Mouse (Mus musculus) left cerebral cortex, adult 2 months (tissue): ENCODE measurements around the gene Atp6v1e2. TPM values are rescaled to one million over a fixed set of nuclear protein-coding genes. Genes with fewer than 3 reads are reported as not detected.
A peak's percentile ranks its signal among the peaks of the same experiment; 100 is the strongest.

Experiments
- DNase-seq, 2 experiments: peaks; one replicate each; pipeline ENCODE4 v3.0.0; 2021 to 2022; ENCODE audit warnings: low spot score in 2 of 2, mixed read lengths in 1 of 2; ENCODE audit errors: extremely low spot score in 1 of 2
- H3K27ac ChIP-seq: fragments of 200-600 bp; 2 replicates; pipeline ENCODE4 v1.8.1; 2022
- H3K4me3 ChIP-seq: fragments of 200-600 bp; 2 replicates; pipeline ENCODE4 v1.8.1; 2022
- CTCF ChIP-seq: fragments of 200-600 bp; IDR thresholded peaks from 2 replicates; pipeline ENCODE4 v1.8.1; 2022; ENCODE audit warnings: antibody characterized with exemption, mild to moderate bottlenecking, moderate library complexity
- intact Hi-C: fragments of 180-260 bp; cut with DNase I; formaldehyde crosslinking; loops from one replicate; pipeline ENCODE4 v1.15.1; 2025
- long read RNA-seq, 2 experiments: library from polyadenylated mRNA; stranded (forward); transcript quantifications; one replicate each; pipeline ENCODE4 v2.0.0; 2021; ENCODE audit warnings: borderline mapping rate in 2 of 2
- total RNA-seq, 2 experiments: library from RNA; stranded (reverse); gene quantifications; 2 replicates each; pipeline ENCODE4 v1.2.3; 2021

Atp6v1e2 gene
- not detected for total RNA-seq
- long read RNA-seq, experiment 1: 0 reads
- long read RNA-seq, experiment 2: 0 reads

DNA sequence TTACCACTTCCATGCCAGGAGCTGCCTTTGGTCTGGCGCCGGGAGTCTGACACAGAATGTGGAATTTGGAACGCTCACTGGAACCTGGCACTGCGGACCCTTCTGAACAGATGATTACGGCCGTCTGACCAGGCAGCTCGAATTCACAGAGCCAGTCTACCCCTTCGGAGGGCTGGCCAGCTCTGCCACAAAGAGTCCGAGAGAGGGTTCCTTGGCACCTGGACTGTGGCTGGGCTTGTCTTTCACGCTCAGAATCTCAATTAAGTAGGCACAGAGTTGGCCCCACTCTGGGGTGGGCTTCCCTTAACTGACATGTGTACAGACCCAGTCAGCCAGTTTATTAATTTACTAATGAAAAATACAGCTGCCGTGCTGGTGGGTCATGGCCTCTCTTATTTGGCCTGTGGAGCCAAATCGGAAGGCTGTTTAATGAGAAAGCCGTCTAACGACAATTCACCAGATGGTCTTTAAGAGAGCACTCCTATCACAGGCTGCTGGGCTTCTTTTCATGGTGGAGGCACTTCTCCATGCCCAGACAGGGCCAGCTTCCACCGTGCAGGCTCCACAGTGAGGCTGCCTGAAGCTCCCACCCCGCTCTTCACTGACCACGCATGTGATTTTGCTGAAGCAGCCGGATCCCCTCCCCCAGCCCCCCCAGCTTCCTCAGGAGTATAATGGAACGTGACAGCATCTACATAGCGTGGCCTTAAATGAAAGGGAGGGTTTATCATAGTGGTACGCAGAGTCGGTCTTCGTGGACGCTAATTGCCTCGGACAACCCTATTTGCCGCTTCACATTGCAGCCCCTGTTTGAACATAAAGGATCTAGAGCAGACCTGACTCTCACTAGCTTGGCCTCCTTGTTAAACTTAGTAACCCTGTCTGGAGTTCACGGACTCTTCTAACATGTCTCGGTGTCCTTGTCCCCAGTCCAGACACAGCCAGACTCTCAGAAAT lies at the start of gene Atp6v1e2:
Atp6v1e2 (minus strand) TSS at position 58 of the 957 bp plus-strand sequence.
- no peak within 1 kb of the TSS for H3K27ac ChIP-seq
- H3K4me3 ChIP-seq: no peak within 1 kb of the TSS
- TF ChIP-seq CTCF: no peak
- intact Hi-C loops: no loop called here
- DNase-seq: no peak

DNA sequence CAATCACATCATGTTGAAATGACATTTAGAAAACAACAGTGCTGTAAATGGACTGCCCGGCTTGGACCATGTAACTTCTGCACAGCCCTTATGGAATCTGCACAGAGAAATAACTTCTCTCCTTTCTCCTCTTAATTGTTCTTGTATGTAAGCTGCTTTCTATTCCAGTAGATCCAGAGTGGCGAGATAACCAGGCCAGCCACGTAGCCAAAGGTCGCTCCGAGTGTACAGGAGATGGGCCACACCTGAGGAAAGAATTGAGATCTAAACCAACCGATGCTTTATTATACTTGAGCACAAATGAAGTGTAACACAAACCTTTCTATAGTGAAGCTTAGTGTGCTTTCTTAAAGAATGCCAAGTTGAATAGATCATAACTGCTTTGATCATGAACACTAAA lies 49.6 kb upstream of the Atp6v1e2 start:
- no peak for DNase-seq
- H3K27ac ChIP-seq: no peak overlapping the region
- intact Hi-C loops: no loop called here
- no peak overlapping the region for H3K4me3 ChIP-seq
- TF ChIP-seq CTCF: no peak

DNA sequence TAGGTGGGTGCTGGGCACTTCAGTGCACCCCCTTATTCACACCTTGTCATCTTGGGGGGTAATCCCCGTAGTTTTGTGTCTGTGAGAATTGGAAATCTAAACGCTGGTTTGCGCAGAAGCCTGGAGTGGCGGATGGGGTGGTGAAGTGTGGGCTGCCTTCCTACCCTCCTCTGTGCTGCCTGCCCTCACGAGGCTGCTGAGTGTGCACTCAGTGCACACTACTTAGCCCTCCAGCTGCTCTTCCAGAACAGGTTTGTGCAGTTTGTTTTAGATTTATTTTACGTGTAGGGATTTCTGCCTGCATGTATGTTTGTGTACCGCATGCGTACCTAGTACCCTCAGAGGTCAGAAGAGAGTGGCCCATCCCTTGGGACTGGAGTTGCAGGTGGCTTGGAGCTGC lies 43.6 kb upstream of the Atp6v1e2 start:
- DNase-seq: no peak
- Histone ChIP-seq H3K4me3 (no peak overlapping the region), H3K27ac (no peak overlapping the region)
- intact Hi-C loops: no loop called here
- TF ChIP-seq CTCF: no peak

DNA sequence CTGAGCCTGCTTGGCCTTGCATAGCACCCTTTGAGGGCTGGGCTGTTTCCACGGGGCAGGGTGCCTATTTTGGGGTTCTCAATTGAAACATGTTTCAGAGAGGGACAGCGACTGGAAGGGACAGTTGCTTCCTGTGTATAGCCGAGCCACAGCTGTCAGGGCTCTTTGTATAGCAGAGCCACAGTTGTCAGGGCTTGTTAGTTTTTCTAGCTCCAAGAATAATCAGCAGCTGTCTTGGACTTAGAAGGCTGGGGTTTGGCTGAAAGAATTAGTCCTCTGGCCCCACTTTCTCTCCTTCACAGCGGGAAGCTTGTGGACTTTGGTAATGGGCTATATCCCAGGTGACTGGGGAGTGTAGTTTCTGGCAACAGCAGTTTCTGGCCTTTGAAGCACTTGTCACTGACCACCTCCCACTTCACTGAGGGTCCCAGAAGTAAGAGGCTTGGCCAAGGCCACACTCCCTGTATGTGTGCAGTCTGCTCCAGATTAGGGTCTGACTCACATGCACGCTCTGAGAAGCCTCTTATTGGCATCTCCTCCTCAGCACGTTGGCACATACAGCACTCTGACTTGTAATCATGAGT lies 41.0 kb upstream of the Atp6v1e2 start:
- no peak for DNase-seq
- Histone ChIP-seq H3K27ac (no peak overlapping the region), H3K4me3 (no peak overlapping the region)
- intact Hi-C loops: no loop called here
- no peak for TF ChIP-seq CTCF

DNA sequence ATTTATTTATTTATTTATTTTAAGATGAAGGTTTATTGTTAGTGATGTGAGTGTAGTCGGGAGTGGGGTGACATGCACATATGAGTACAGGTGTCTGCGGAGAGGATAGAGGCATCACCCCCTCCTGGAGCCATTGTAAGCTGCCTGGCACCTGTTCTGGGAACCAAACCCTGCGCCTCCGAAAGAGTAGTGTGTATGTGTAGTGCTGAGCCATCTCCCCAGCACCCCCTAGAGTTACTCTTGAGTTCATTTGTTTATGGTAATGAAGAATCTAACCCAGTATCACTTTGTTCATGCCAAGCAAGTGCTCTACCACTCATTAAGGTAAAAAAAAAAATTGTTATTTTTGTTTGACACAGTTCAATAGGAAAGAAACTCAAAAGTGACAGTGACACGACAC lies 40.5 kb upstream of the Atp6v1e2 start:
- Histone ChIP-seq H3K4me3 (no peak overlapping the region), H3K27ac (no peak overlapping the region)
- TF ChIP-seq CTCF: peak; percentile 17
- no peak for DNase-seq
- intact Hi-C loops: no loop called here

GRCm38 (mm10) chr17:86986449-86987138 lies 38.9 kb upstream of the Atp6v1e2 start:
- Histone ChIP-seq H3K27ac (no peak overlapping the region), H3K4me3 (no peak overlapping the region)
- no peak for DNase-seq
- intact Hi-C loops: no loop called here
- TF ChIP-seq CTCF: no peak

GRCm38 (mm10) chr17:86982497-86982896 lies 34.8 kb upstream of the Atp6v1e2 start:
- TF ChIP-seq CTCF: no peak
- DNase-seq: no peak
- intact Hi-C loops: no loop called here
- H3K27ac ChIP-seq: no peak overlapping the region
- H3K4me3 ChIP-seq: no peak overlapping the region

DNA sequence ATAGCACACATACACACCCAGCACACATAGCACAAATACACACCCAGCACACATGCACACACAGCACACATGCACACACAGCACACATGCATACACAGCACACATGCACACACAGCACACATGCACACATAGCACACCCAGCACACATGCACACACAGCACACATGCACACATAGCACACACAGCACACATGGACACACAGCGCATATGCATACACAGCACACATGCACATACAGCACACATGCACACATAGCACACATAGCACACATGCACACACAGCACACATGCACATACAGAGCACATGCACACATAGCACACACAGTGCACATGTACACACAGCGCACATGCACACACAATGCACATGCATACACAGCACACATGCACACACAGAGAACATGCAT lies 34.0 kb upstream of the Atp6v1e2 start:
- TF ChIP-seq CTCF: no peak
- intact Hi-C loops: no loop called here
- H3K4me3 ChIP-seq: no peak overlapping the region
- H3K27ac ChIP-seq: no peak overlapping the region
- no peak for DNase-seq

DNA sequence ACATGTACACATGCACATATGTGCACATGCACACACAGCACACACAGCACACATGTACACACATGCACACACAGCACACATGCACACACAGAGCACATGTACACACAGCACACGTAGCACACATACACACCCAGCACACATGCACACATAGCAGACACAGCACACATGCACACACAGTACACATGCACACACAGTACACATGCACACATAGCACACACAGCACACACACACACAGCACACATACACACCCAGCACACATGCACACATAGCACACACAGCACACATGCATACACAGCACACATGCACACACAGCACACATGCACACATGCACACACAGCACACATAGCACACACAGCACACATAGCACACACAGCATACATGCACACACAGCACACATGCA lies 33.5 kb upstream of the Atp6v1e2 start:
- H3K4me3 ChIP-seq: no peak overlapping the region
- TF ChIP-seq CTCF: no peak
- intact Hi-C loops: no loop called here
- no peak overlapping the region for H3K27ac ChIP-seq
- no peak for DNase-seq

GRCm38 (mm10) chr17:86978496-86978895 lies 30.8 kb upstream of the Atp6v1e2 start:
- no peak for DNase-seq
- peak overlapping the region; percentile 44; the same call in 1 of the 2 replicates for H3K27ac ChIP-seq
- intact Hi-C loops: no loop called here
- no peak overlapping the region for H3K4me3 ChIP-seq
- TF ChIP-seq CTCF: no peak

DNA sequence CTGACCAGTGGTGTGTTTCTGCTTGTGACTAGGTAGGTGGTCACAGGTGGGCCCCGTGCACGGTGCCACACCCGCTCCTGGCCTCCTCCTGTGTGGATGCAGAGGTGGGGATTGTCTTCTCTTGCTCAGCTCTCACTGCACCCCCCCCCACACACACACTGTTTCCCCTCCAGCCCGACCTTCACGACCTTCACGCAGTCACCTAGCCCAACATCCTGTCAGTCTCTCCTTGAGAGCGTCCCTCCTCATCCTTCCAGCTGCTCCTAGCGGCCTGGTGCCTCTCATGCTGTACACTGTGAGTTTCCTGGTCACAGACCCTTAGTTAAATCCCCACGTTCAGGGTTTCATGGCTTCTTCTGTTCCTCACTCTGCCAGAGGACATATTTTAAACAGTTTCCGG lies 28.7 kb upstream of the Atp6v1e2 start:
- H3K27ac ChIP-seq: no peak overlapping the region
- intact Hi-C loops: no loop called here
- TF ChIP-seq CTCF: no peak
- H3K4me3 ChIP-seq: no peak overlapping the region
- DNase-seq: no peak

GRCm38 (mm10) chr17:86973097-86973496 lies 25.4 kb upstream of the Atp6v1e2 start:
- TF ChIP-seq CTCF: no peak
- DNase-seq: no peak
- no peak overlapping the region for H3K4me3 ChIP-seq
- intact Hi-C loops: no loop called here
- H3K27ac ChIP-seq: no peak overlapping the region
